Mouse (Mus musculus) cerebellum, adult (tissue): ENCODE results near the gene Mvb12a.

Experiments
- ATAC-seq: cut with Nextera tagmentation; 2 replicates; pipeline ENCODE4 v1.9.2; 2017; ENCODE audit warnings: mild to moderate bottlenecking, moderate library complexity, mixed read lengths; ENCODE audit not compliant: insufficient number of reproducible peaks, low FRiP score, low TSS enrichment

Gene Mvb12a

DNA sequence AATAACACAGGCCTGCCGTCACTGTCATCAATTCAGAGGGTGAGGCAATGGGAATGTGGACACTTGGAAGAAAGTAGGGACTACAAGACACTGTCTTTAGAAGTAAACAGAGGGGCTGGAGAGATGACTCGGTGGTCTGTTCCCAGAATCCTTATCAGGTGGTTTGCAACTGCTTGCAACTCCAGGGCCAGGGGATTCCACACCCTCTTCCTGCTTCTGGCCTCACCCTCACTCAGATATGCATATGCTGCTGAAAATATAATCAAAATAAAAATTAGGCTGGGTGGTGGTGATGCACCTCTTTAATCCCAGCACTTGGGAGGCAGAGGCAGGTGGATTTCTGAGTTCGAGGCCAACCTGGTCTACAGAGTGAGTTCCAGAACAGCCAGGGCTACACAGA, 17.3 kb downstream of the Mvb12a start:
- ATAC-seq: no peak

DNA sequence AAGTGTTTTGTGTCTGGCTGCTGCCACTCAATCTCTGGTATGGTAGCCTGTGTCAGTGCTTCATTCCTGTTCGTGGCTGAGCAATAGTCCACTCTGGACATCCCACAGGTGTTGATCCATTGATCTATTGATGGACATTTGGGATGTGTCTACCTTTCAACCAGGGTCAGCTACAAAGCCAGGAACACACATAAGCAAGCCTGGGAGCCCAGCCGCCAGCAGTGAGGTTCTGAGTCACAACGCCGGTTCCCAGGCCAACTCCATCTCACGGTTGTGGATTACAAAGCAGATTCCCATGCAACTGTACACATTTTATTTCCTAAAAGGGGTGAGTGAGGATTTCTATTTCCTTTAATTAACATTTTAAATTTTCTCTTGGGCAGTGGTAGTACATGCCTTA, 18.0 kb downstream of the Mvb12a start:
- ATAC-seq: no peak

GRCm38 (mm10) chr8:71561401-71561800, 18.7 kb downstream of the Mvb12a start:
- no peak; the same call in 1 of the 2 replicates for ATAC-seq

GRCm38 (mm10) chr8:71562751-71563150, 20.0 kb downstream of the Mvb12a start:
- peak; percentile 34; the same call in 1 of the 2 replicates for ATAC-seq

DNA sequence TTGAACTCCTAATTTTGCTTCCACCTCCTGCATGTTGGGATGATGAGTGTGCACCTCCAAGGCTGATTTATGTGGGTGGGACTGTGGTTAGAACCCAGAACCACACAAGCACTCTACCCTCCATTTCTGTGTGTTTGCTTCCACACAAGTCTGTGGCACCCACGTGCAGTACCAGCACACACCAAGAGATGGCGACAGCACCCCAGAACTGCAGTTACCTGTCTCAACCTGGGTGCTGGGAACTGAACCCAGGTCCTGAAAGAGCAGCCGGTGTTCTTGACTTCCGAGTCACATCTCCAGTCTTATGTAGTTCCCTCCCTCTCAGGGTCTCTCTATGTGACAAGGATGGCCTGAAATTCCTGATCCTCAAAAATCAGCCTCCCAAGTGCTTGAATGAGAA, 21.3 kb downstream of the Mvb12a start:
- ATAC-seq: no peak

DNA sequence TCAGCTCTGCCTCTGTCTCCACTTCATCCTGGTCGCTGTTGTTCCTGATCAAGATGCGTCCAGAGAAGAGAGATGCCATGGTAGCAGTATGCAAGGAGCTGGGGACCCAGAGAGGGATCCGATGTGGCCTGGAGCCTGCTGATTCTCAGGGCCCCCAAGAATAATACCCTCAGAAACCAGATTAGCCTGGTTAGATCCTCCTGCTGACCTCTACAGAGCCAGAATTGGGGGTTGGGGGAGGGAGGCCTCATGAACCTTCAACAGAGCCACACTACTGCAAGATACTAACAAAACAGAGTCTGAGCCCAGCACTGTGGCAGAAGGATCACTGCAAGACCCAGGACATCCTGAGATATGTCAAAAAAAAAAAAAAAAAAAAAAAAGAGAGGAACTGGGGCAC, 23.8 kb downstream of the Mvb12a start, which contains the start of gene Nxnl1:
Nxnl1 (minus strand) TSS at position 101 of the 400 bp plus-strand sequence.
- ATAC-seq: no peak

DNA sequence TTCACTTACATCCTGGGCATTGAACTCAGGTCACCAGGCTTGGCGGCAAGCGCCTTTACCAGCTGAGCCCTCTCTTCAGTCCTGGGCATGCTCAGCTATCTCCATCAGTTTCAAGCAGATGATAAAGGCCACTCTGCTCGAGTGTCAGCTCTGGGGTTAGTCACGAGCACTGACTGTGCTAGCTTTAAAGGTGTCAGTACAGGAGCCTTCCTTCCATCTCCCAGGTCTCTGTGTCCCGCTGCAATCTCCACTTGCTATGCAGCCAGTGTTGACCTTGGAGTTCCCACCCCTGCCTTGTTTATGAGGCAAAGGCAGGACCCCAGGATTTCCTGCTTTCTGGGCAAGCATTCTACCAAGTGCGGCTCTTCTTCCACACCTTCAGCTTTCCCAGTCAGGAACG, 24.9 kb downstream of the Mvb12a start:
- no peak for ATAC-seq

DNA sequence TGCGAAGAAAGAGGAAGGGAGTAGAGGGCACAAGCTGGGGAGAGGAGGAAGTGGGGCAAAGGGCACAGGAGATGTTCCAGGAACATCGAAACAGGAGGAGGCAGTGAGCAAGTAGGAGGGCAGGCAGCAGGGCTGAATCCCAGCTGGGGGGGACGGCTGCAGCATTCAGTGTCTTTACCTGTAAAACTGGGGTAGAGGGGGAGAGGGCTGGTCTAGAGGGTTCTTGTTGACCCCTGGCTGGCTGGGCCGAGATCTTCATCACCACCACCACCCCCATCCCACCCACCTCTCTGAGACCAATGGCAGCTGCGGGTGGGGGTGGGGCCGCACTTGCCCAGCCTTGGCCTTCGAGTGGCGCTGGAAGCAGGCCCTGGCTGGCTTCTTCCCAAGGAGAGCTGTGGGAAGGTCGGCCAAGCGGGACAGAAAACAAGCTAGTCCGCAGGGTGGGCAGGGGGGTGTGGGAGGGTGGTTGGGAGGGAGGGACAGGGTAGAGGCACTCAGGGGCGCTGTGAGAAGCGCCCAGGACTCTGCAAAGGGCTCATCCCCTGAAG, 25.7 kb downstream of the Mvb12a start, which contains the start of gene Slc27a1:
Slc27a1 (plus strand) TSS at position 496 of the 551 bp plus-strand sequence.
- ATAC-seq: no peak

- ATAC-seq: no peak
Observed at GRCm38 (mm10) chr8:71568941-71569340, 26.2 kb downstream of the Mvb12a start.

GRCm38 (mm10) chr8:71569366-71570290, 26.9 kb downstream of the Mvb12a start:
- ATAC-seq: peak; percentile 77

DNA sequence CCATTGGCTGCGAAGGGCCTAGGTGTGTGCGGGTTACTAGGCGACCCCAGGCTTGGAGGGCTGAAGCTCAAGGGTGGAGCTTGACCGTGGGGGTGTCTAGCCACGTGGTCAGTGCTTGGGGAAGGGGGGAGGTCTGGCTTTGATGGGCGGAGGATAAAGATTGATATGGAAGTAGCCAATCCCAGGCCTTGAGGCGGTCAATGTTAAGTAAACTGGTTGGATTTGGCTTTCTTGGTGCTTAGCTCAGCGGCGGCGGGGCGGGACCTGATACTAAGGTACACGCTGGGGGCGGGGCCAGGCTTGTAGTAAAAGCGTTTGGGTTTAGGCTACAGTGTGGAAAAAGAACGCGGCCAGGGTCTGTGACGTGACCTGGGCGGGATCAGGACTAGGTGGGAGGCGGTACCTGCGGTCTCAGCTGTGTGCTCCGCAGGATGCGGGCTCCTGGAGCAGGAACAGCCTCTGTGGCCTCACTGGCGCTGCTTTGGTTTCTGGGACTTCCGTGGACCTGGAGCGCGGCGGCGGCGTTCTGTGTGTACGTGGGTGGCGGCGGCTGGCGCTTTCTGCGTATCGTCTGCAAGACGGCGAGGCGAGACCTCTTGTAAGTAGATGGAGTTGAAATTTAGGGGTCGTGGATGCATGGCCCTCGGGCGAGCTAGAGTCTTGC, 27.7 kb downstream of the Mvb12a start:
- peak; percentile 80 for ATAC-seq

DNA sequence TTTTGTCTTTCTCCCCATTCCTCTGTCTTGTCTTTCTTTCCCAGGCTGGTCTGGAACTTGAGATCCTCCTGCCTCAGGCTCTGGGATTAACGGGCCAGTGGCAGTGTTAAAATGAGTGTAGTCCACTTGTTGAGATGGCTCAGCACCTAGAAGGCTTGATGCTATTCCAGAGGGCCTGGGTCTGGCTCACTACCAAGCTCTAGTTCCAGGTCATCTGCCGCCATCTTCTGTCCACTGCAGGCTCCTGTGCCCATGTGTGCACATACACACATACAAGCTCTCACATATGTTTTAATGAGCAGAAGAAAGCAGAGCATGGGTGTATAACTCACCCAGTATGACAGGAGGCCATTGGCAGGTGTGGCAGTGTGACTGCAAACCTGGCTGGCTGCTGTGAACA, 29.4 kb downstream of the Mvb12a start:
- ATAC-seq: no peak

- no peak for ATAC-seq
Observed at GRCm38 (mm10) chr8:71572847-71573633, 30.3 kb downstream of the Mvb12a start.

GRCm38 (mm10) chr8:71574426-71574825, 31.7 kb downstream of the Mvb12a start:
- ATAC-seq: no peak

DNA sequence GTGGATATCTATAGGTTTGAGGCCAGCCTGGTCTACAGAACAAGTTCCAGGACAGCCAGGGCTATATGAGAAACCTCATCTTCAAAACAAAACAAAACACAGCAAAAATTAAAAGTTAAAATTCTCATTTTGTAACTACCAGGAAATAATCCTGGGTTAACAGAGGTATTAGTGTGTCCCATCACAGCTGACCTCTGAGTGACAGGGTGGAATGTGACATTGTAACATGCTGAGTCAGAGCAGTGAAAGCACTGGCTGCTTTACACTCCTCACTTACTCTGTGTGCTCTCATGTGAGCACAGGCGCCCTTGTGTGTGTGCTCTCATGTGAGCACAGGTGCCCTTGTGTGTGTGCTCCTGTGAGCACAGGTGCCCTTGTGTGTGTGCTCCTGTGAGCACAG, 32.3 kb downstream of the Mvb12a start:
- ATAC-seq: no peak

DNA sequence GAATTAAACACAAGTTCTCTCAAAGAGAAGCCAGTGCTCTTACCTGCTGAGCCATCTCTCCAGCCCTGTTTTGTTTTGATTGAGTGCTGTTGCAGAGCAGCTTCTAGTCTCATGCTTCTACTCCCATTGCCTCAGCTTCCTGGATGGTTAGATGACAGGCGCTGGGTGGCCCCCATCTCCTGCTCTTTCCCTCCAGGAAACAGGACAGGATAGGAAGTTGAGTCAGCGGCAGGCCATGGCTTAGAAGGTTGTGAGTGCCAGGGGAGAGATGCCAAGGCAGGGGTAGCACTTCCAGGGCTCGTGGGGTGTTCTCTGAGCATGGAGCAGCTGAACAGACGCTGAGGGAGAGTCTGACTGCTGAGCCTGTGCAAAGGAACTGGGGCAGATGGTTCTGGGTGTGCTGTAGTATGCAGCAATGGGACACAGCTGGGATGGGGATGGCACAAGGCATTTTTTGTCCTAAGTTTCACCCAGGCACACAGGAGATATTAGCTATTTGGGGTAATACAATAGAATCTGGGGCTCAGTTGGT, 35.2 kb downstream of the Mvb12a start:
- ATAC-seq: no peak

GRCm38 (mm10) chr8:71579009-71579408, 36.3 kb downstream of the Mvb12a start:
- no peak for ATAC-seq

GRCm38 (mm10) chr8:71579476-71579875, 36.8 kb downstream of the Mvb12a start:
- no peak for ATAC-seq

DNA sequence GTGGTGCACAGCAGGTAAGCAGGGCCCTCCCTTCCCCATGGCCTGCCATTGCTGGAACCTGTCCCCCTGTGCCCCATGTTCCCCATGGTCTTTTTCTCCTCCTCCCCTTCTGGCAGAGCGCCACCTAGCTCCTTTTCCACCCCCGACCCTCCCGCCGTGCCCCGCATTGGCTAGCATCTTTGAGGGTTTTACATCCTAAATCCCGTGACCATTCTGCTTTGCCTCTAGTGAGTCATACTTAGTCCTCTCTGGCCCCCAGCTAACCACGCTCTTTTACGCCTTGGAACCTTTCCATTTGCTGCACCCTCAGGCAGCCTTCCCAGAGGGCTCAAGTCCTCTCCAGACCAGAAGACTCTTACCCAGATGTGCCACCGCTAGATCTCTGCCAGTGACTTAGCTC, 37.5 kb downstream of the Mvb12a start:
- ATAC-seq: no peak

GRCm38 (mm10) chr8:71586891-71587290, 44.2 kb downstream of the Mvb12a start:
- no peak for ATAC-seq
